Mouse (Mus musculus): ENCODE data around the gene Kir3dl2.
"Not testable (repeated sequence)": the region's sequence is repeated elsewhere in the genome, so short reads cannot be mapped to it uniquely, and the experiment has no call there.

Gene Kir3dl2

GRCm38 (mm10) chrX:136543956-136544355 is at the start of gene Kir3dl2:
Gene Kir3dl2 (minus strand): TSS chrX:136544056.
- in situ Hi-C loops (cut with MboI, MseI): not testable (repeated sequence)

GRCm38 (mm10) chrX:136590897-136591257 is 47.0 kb upstream of the Kir3dl2 start:
- in situ Hi-C loops (cut with MboI, MseI): loop anchor here in 1 of 2 experiments (10.0 kb wide), 1 partner anchor 1614 kb away; the partner anchor contains the start of gene Tex13a

GRCm38 (mm10) chrX:136590199-136590896 is 46.5 kb upstream of the Kir3dl2 start, which contains the start of gene Tceal3:
Gene Tceal3 (plus strand): TSS chrX:136590842.
- in situ Hi-C loops (cut with MboI, MseI): loop anchor here in 1 of 2 experiments (10.0 kb wide), 1 partner anchor 1614 kb away; the partner anchor contains the start of gene Tex13a

- in situ Hi-C loops (cut with MboI, MseI): no loop called here
Measured at GRCm38 (mm10) chrX:136584617-136585016, 40.8 kb upstream of the Kir3dl2 start.

- in situ Hi-C loops (cut with MboI, MseI): not testable (repeated sequence)
Measured at GRCm38 (mm10) chrX:136569094-136569493, 25.2 kb upstream of the Kir3dl2 start.

GRCm38 (mm10) chrX:136517699-136518098 is 26.2 kb downstream of the Kir3dl2 start, which contains the start of gene Kir3dl1:
Gene Kir3dl1 (plus strand): TSS chrX:136517999.
- in situ Hi-C loops (cut with MboI, MseI): loop anchor here in 1 of 2 experiments (5.0 kb wide), 1 partner anchor 50 kb away; no protein-coding TSS in a partner anchor
